Mouse (Mus musculus): ENCODE measurements at regions not wholly inside any gene's neighbourhood (a gene's known extent, or its start where the extent isn't known, plus 50 kb on each side); places are given as distances from the start of the nearest gene placed in this dataset.

GRCm38 (mm10) chr14:87348825-87349224 lies 67.6 kb upstream of the Tdrd3 start:
- no peak for DNase-seq

GRCm38 (mm10) chr14:87365793-87366192 lies 50.6 kb upstream of the Tdrd3 start:
- no peak for DNase-seq
